Mouse (Mus musculus) kidney, embryonic 15.5 days (tissue): ENCODE data around the gene Selenov. TPM values are rescaled to one million over a fixed set of nuclear protein-coding genes. Genes with fewer than 3 reads are reported as not detected.
"Not testable (repeated sequence)": the region's sequence is repeated elsewhere in the genome, so short reads cannot be mapped to it uniquely, and the experiment has no call there.

Source experiments
- ATAC-seq: fragments of 200-750 bp; cut with Nextera tagmentation; replicated peaks from 2 replicates; pipeline ENCODE4 v1.8.0; 2017; ENCODE audit warnings: moderate TSS enrichment; ENCODE audit not compliant: low FRiP score
- H3K27ac ChIP-seq: fragments of 300-500 bp; sonication (generic); 2 replicates; pipeline ENCODE4 v1.5.1; 2015; ENCODE audit warnings: mild to moderate bottlenecking, inconsistent platforms
- H3K27me3 ChIP-seq: fragments of 300-500 bp; sonication (generic); 2 replicates; pipeline ENCODE4 v1.6.1; 2015; ENCODE audit warnings: inconsistent platforms
- H3K36me3 ChIP-seq: fragments of 300-500 bp; sonication (generic); 2 replicates; pipeline ENCODE4 v1.6.1; 2015; ENCODE audit warnings: inconsistent platforms
- H3K4me1 ChIP-seq: fragments of 300-500 bp; sonication (generic); 2 replicates; pipeline ENCODE4 v1.6.1; 2015; ENCODE audit warnings: inconsistent platforms
- H3K4me2 ChIP-seq: fragments of 300-500 bp; sonication (generic); 2 replicates; pipeline ENCODE4 v1.6.1; 2015; ENCODE audit warnings: moderate library complexity, mild to moderate bottlenecking, inconsistent platforms
- H3K4me3 ChIP-seq: fragments of 300-500 bp; sonication (generic); replicated peaks from 2 replicates; pipeline ENCODE4 v1.5.1; 2015; ENCODE audit warnings: mild to moderate bottlenecking, inconsistent platforms
- H3K9ac ChIP-seq: fragments of 300-500 bp; sonication (generic); 2 replicates; pipeline ENCODE4 v1.6.1; 2015; ENCODE audit warnings: mild to moderate bottlenecking, inconsistent platforms
- H3K9me3 ChIP-seq: fragments of 300-500 bp; sonication (generic); replicated peaks from 2 replicates; pipeline ENCODE4 v1.6.1; 2016; ENCODE audit warnings: inconsistent platforms
- WGBS: fragments of 180-500 bp; shearing (Covaris S2); methylation state at CpG from one replicate; pipeline ENCODE4 v1.1.7; 2015; ENCODE audit warnings: mixed read lengths; 5-methylcytosine and 5-hydroxymethylcytosine counted together
- polyA plus RNA-seq: library from polyadenylated mRNA; unstranded; fragments of >200 nt; fragmentation: Nextera tagmentation; extraction: Ambion mirVana; gene quantifications from 2 replicates; pipeline ENCODE4 v1.2.1, GENCODE M21; 2015

The Selenov gene
- polyA plus RNA-seq, 1 experiment from 2014 or later: 0.57 TPM

DNA sequence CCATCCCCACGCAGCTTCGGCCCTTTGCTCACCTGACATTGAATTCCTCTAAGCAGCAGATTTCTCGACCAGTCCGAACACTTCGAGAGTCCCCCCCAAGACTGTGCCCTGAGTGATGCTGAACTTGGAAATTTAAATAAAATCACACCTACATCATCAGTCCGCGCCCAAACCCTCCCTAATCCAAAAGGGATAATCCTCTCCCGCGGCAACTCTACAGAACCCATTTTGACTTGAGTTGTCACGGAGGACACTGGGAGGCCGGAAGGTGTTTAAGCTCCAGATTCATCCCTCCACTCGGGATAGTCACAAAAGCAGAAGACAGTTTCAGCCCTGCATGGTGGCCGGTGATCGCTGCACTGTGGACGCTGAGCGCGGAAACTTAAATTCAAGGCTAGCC, 39.0 kb downstream of the Selenov start:
- 89% methylated on average over 17 of the region's 17 CpGs for WGBS
- H3K27me3 ChIP-seq: no peaks in the 10 kb centered on the region
- H3K4me3 ChIP-seq: no peak overlapping the region
- H3K4me1 ChIP-seq: no peaks in the 10 kb centered on the region
- ATAC-seq: no peak
- peaks cover 7% of the 10 kb centered on the region; the same call in 1 of the 2 replicates for H3K9me3 ChIP-seq
- H3K36me3 ChIP-seq: no peaks in the 10 kb centered on the region
- H3K27ac ChIP-seq: no peak overlapping the region
- H3K4me2 ChIP-seq: no peak overlapping the region
- H3K9ac ChIP-seq: no peak overlapping the region

- H3K4me2 ChIP-seq: no peak overlapping the region
- H3K27me3 ChIP-seq: no peaks in the 10 kb centered on the region
- H3K4me3 ChIP-seq: no peak overlapping the region
- no peak overlapping the region for H3K9ac ChIP-seq
- no peak overlapping the region for H3K27ac ChIP-seq
- whole genome bisulfite sequencing: 89% methylated on average over 3 of the region's 3 CpGs
- no peak for ATAC-seq
- H3K9me3 ChIP-seq: no peaks in the 10 kb centered on the region
- H3K36me3 ChIP-seq: no peaks in the 10 kb centered on the region
- no peaks in the 10 kb centered on the region for H3K4me1 ChIP-seq
Observed at GRCm38 (mm10) chr7:28248957-28249356, 42.0 kb downstream of the Selenov start.

DNA sequence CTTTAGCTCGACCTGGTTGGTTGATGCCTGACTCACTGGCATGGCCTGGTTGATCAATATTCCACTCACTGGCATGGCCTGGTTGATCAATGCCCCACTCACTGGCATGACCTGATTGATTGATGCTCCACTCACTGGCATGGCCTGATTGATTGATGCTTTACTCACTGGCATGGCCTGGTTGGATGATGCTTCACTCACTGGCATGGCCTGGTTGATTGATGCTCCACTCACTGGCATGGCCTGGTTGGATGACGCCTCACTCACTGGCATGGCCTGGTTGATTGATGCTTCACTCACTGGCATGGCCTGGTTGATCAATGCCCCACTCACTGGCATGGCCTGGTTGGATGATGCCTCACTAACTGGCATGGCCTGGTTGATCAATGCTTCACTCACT, 47.0 kb downstream of the Selenov start:
- not testable (repeated sequence) for ATAC-seq, H3K4me2 ChIP-seq, H3K27ac ChIP-seq, H3K4me1 ChIP-seq, H3K36me3 ChIP-seq, H3K4me3 ChIP-seq, H3K9me3 ChIP-seq, H3K27me3 ChIP-seq, H3K9ac ChIP-seq
- 75% methylated on average over 2 of the region's 2 CpGs for WGBS

Other genes starting within 250 kb of the Selenov start
- gene Psmc4, start 241.1 kb downstream of the Selenov start, polyA plus RNA-seq: 299 and 310 TPM in 2 replicates
- gene Fcgbp, start 219.9 kb downstream of the Selenov start, polyA plus RNA-seq: 0.58 and 3.3 TPM in 2 replicates
- gene 9530053A07Rik, start 161.7 kb downstream of the Selenov start, polyA plus RNA-seq: 0.03 TPM in 1 of 2 replicates, not detected in the other
- gene Fbl, start 121.5 kb downstream of the Selenov start, polyA plus RNA-seq: 147 and 154 TPM in 2 replicates
- gene Dyrk1b, start 111.7 kb downstream of the Selenov start, polyA plus RNA-seq: 14.3 and 15.7 TPM in 2 replicates
- 1.8 and 2.1 TPM in 2 replicates for gene Eid2, start 23.3 kb downstream of the Selenov start, polyA plus RNA-seq
- 11.4 and 11.6 TPM in 2 replicates for gene Eid2b, start 13.4 kb downstream of the Selenov start, polyA plus RNA-seq
- gene Dll3, start 11.1 kb upstream of the Selenov start, polyA plus RNA-seq: 0.52 and 0.63 TPM in 2 replicates
- 154 and 160 TPM in 2 replicates for gene Timm50, start 20.9 kb upstream of the Selenov start, polyA plus RNA-seq
- gene Supt5, start 47.6 kb upstream of the Selenov start, polyA plus RNA-seq: 91.0 and 104 TPM in 2 replicates
- gene Rps16, start 59.5 kb upstream of the Selenov start, polyA plus RNA-seq: 995 and 1,159 TPM in 2 replicates
- 69.9 and 84.6 TPM in 2 replicates for gene Plekhg2, start 81.4 kb upstream of the Selenov start, polyA plus RNA-seq
- gene Zfp36, start 89.1 kb upstream of the Selenov start, polyA plus RNA-seq: 16.2 TPM in 2 replicates
- gene Med29, start 101.5 kb upstream of the Selenov start, polyA plus RNA-seq: 52.6 and 57.7 TPM in 2 replicates
- 86.8 and 100 TPM in 2 replicates for gene Paf1, start 101.8 kb upstream of the Selenov start, polyA plus RNA-seq
- 16.4 and 17.3 TPM in 2 replicates for gene Gmfg, start 146.3 kb upstream of the Selenov start, polyA plus RNA-seq
- 2.6 and 2.8 TPM in 2 replicates for gene Lrfn1, start 160.8 kb upstream of the Selenov start, polyA plus RNA-seq
- gene Ifnl2, start 219.3 kb upstream of the Selenov start, polyA plus RNA-seq: not detected in 2 replicates
- gene Ifnl3, start 231.7 kb upstream of the Selenov start, polyA plus RNA-seq: not detected in 2 replicates
- gene Sycn, start 249.7 kb upstream of the Selenov start, polyA plus RNA-seq: not detected in 2 replicates